Comparison of ENCODE assay signal across 16 mouse cellular contexts in genomic region chr2:166875561-166875960, GRCm38 (mm10). TPM values are rescaled to one million over a fixed set of nuclear protein-coding genes. Genes with fewer than 3 reads are reported as not detected.
A peak's percentile ranks its signal among the peaks of the same experiment; 100 is the strongest.
DNase-seq lines count a peak whose midpoint lies in the region; ATAC-seq lines count a peak whose summit lies in the region.
"Had no signal": no experiment of that assay in that cellular context is flagged by ENCODE, and none has a peak within 500 bp of the region (broad histone marks: within the 10 kb centered on the region; RNA-seq: fewer than 3 reads in every experiment).

No protein-coding gene starts in this region.

- no peak; the same call in 1 of the 2 replicates for ATAC-seq in cerebellum, adult (ENCODE audit: insufficient number of reproducible peaks, low FRiP score, low TSS enrichment)
- ATAC-seq in common myeloid progenitor, adult 5-6 weeks (replicated peaks; ENCODE audit: low read depth, poor library complexity, severe bottlenecking): peak; percentile 80
- ATAC-seq: forebrain, embryonic 15.5 days; lung, postnatal 0 days had no signal

- DNase-seq in cerebellum, adult 18-20 months: peak; percentile 22 to 35
- peak; percentile 67 to 72 for DNase-seq in spleen, postnatal 36 days (ENCODE audit: low spot score in 2 of 2)
- DNase-seq in spleen, adult 12 weeks (ENCODE audit: low spot score): no peak
- peak; percentile 22 for DNase-seq in thymus, postnatal 14 days
- no peak for DNase-seq in MN1 (ENCODE audit: low spot score)
- DNase-seq in heart, postnatal 36 days: no peak
- DNase-seq: embryo, embryonic 11 days; gastrocnemius, adult 2 months; heart, postnatal 4 days; layer of hippocampus, postnatal 36 days; liver, embryonic 13.5 days; right cerebral cortex, adult 18-20 months had no signal

- intact Hi-C loops in heart, postnatal 36 days (cut with DNase I): no loop called here

RNA-seq across cellular contexts. Expression of gene Cse1l, which starts 30.3 kb away (rescaled TPM):
- 141 and 172 TPM in 2 replicates for total RNA-seq in common myeloid progenitor, adult 5-6 weeks (2017)
- total RNA-seq in heart, postnatal 36 days (2021): 10 to 100 TPM; 39.8 to 41.1 TPM

Comparison
In these comparisons a context has a peak if more than half of its experiments do, and no peak if none do; other contexts are left out.
1. DNase-seq: peak in cerebellum, adult 18-20 months (2 of 2), spleen, postnatal 36 days (2 of 2) and thymus, postnatal 14 days (single experiment); none in spleen, adult 12 weeks (single experiment), MN1 (single experiment) and heart, postnatal 36 days (0 of 2).